Mouse (Mus musculus) CH12.LX (cell line): ENCODE measurements at regions not wholly inside any gene's neighbourhood (a gene's known extent, or its start where the extent isn't known, plus 50 kb on each side); places are given as distances from the start of the nearest gene placed in this dataset.

ENCODE experiments used
- DNase-seq: peaks from one replicate; pipeline ENCODE4 v3.0.0-alpha.2; 2013; ENCODE audit errors: extremely low read depth
- H3K27ac ChIP-seq: 2 replicates; pipeline ENCODE4 v1.5.1; 2012; ENCODE audit warnings: low read depth, mild to moderate bottlenecking, control low read depth, moderate library complexity; ENCODE audit not compliant: insufficient read depth
- H3K27me3 ChIP-seq: replicated peaks from 2 replicates; pipeline ENCODE3; 2012; ENCODE audit warnings: inconsistent platforms
- H3K36me3 ChIP-seq, 2 experiments: replicated peaks in 1 of 2; 2 replicates each; pipeline versions ENCODE3 to v1.6.1; 2012; ENCODE audit warnings: inconsistent platforms in 1 of 2, low read length in 1 of 2, mild to moderate bottlenecking in 1 of 2, mixed read lengths in 1 of 2, moderate library complexity in 1 of 2; ENCODE audit not compliant: control insufficient read depth in 1 of 2, insufficient read depth in 1 of 2
- H3K4me1 ChIP-seq, 2 experiments: 2 replicates each; pipeline ENCODE4 v1.6.1; 2012; ENCODE audit warnings: inconsistent platforms in 1 of 2, moderate library complexity in 1 of 2; ENCODE audit not compliant: insufficient read depth in 2 of 2, control insufficient read depth in 1 of 2
- H3K4me2 ChIP-seq: 2 replicates; pipeline ENCODE4 v1.6.1; 2012; ENCODE audit warnings: low read depth, mild to moderate bottlenecking, control low read depth; ENCODE audit not compliant: poor library complexity, insufficient read depth, severe bottlenecking
- H3K4me3 ChIP-seq, 3 experiments: fragments of 150-350 bp in 1 of 3; sonication (generic) in 1 of 3; replicated peaks in 1 of 3; 2 replicates each; pipeline versions ENCODE3 to v1.5.1; 2011 to 2012; ENCODE audit warnings: low read depth in 2 of 3, low read length in 2 of 3, mild to moderate bottlenecking in 2 of 3, moderate library complexity in 2 of 3, control low read depth in 1 of 3, improper control_type of control experiment in 1 of 3, inconsistent platforms in 1 of 3, mixed read lengths in 1 of 3; ENCODE audit not compliant: poor library complexity in 1 of 3
- H3K79me2 ChIP-seq: replicated peaks from 2 replicates; pipeline ENCODE4 v1.6.1; 2012; ENCODE audit warnings: mild to moderate bottlenecking, moderate library complexity; ENCODE audit not compliant: control insufficient read depth, poor library complexity, insufficient read depth, severe bottlenecking; ENCODE audit errors: extremely low read depth
- H3K9ac ChIP-seq: 2 replicates; pipeline ENCODE4 v1.6.1; 2012; ENCODE audit warnings: low read depth, mild to moderate bottlenecking, control low read depth, moderate library complexity; ENCODE audit not compliant: insufficient read depth
- H3K9me3 ChIP-seq: replicated peaks from 2 replicates; pipeline ENCODE3; 2012; ENCODE audit warnings: low read length, inconsistent platforms, mixed read lengths
- CHD1 ChIP-seq: IDR thresholded peaks from 2 replicates; pipeline ENCODE4 v1.6.1; 2012; ENCODE audit warnings: low read depth, low read length, improper control_type of control experiment, inconsistent platforms
- CTCF ChIP-seq, 2 experiments: IDR thresholded peaks in 1 of 2; conservative IDR thresholded peaks in 1 of 2; 2 replicates each; pipeline ENCODE4 v1.5.1; 2011 to 2012; ENCODE audit warnings: low read depth in 2 of 2, low read length in 2 of 2, improper control_type of control experiment in 1 of 2, inconsistent platforms in 1 of 2, mild to moderate bottlenecking in 1 of 2, moderate library complexity in 1 of 2
- EP300 ChIP-seq: IDR thresholded peaks from 2 replicates; pipeline ENCODE4 v1.6.1; 2011; ENCODE audit warnings: low read length, improper control_type of control experiment
- ETS1 ChIP-seq: conservative IDR thresholded peaks from 2 replicates; pipeline ENCODE4 v1.6.1; 2012; ENCODE audit warnings: low read depth, mild to moderate bottlenecking, inconsistent platforms, low read length, improper control_type of control experiment, moderate library complexity
- GABPA ChIP-seq: IDR thresholded peaks from 2 replicates; pipeline ENCODE4 v1.6.1; 2012; ENCODE audit warnings: low read depth, low read length, improper control_type of control experiment, inconsistent platforms; ENCODE audit not compliant: insufficient replicate concordance
- HCFC1 ChIP-seq: IDR thresholded peaks from 2 replicates; pipeline ENCODE4 v1.6.1; 2012; ENCODE audit warnings: low read depth, mild to moderate bottlenecking, inconsistent platforms, low read length, improper control_type of control experiment
- KAT2A ChIP-seq: IDR thresholded peaks from 2 replicates; pipeline ENCODE4 v1.6.1; 2012; ENCODE audit warnings: low read length, improper control_type of control experiment, inconsistent platforms; ENCODE audit not compliant: insufficient replicate concordance
- MAX ChIP-seq: IDR thresholded peaks from 2 replicates; pipeline ENCODE4 v1.6.1; 2011; ENCODE audit warnings: low read length, improper control_type of control experiment
- MXI1 ChIP-seq: IDR thresholded peaks from 2 replicates; pipeline ENCODE4 v1.6.1; 2011; ENCODE audit warnings: mild to moderate bottlenecking, low read depth, low read length, improper control_type of control experiment
- NELFE ChIP-seq: IDR thresholded peaks from 2 replicates; pipeline ENCODE4 v1.6.1; 2011; ENCODE audit warnings: low read depth, low read length, improper control_type of control experiment
- PAX5 ChIP-seq: IDR thresholded peaks from 2 replicates; pipeline ENCODE4 v1.6.1; 2012; ENCODE audit warnings: low read length, inconsistent platforms, mixed read lengths
- POLR2A ChIP-seq: IDR thresholded peaks from 2 replicates; pipeline ENCODE4 v1.6.1; 2011; ENCODE audit warnings: low read depth, mild to moderate bottlenecking, improper control_type of control experiment, low read length
- RCOR1 ChIP-seq: conservative IDR thresholded peaks from 2 replicates; pipeline ENCODE4 v1.6.1; 2012; ENCODE audit warnings: low read depth, mild to moderate bottlenecking, inconsistent platforms, low read length, improper control_type of control experiment
- SMC3 ChIP-seq: IDR thresholded peaks from 2 replicates; pipeline ENCODE4 v1.6.1; 2011; ENCODE audit warnings: low read depth, low read length, improper control_type of control experiment
- TBP ChIP-seq: conservative IDR thresholded peaks from 2 replicates; pipeline ENCODE4 v1.6.1; 2011; ENCODE audit warnings: low read depth, low read length, improper control_type of control experiment
- TCF12 ChIP-seq: IDR thresholded peaks from 2 replicates; pipeline ENCODE4 v1.6.1; 2014; ENCODE audit warnings: low read depth, mild to moderate bottlenecking, inconsistent platforms, low read length, improper control_type of control experiment
- USF2 ChIP-seq: conservative IDR thresholded peaks from 2 replicates; pipeline ENCODE4 v1.6.1; 2011; ENCODE audit warnings: low read depth, low read length, improper control_type of control experiment
- ZMIZ1 ChIP-seq: IDR thresholded peaks from 2 replicates; pipeline ENCODE4 v1.6.1; 2012; ENCODE audit warnings: low read depth, mild to moderate bottlenecking, inconsistent platforms, low read length, improper control_type of control experiment
- ZNF384 ChIP-seq: IDR thresholded peaks from 2 replicates; pipeline ENCODE4 v1.6.1; 2012; ENCODE audit warnings: low read depth, low read length, improper control_type of control experiment, inconsistent platforms
- dilution Hi-C: fragments of 300-500 bp; cut with MboI; formaldehyde crosslinking; loops from 2 replicates; pipeline ENCODE4 v1.14.3; 2020; ENCODE audit warnings: low sequenced_read_pairs; ENCODE audit not compliant: extremely low pct_unique_long_range_greater_than_20kb, extremely low pct_ligation_motif_present
- in situ Hi-C: fragments of 300-500 bp; cut with MboI; formaldehyde crosslinking; loops from 3 replicates; pipeline ENCODE4 v1.14.3; 2019; ENCODE audit warnings: low sequenced_read_pairs, low pct_ligation_motif_present, low pct_unique_long_range_greater_than_20kb, mixed read lengths

DNA sequence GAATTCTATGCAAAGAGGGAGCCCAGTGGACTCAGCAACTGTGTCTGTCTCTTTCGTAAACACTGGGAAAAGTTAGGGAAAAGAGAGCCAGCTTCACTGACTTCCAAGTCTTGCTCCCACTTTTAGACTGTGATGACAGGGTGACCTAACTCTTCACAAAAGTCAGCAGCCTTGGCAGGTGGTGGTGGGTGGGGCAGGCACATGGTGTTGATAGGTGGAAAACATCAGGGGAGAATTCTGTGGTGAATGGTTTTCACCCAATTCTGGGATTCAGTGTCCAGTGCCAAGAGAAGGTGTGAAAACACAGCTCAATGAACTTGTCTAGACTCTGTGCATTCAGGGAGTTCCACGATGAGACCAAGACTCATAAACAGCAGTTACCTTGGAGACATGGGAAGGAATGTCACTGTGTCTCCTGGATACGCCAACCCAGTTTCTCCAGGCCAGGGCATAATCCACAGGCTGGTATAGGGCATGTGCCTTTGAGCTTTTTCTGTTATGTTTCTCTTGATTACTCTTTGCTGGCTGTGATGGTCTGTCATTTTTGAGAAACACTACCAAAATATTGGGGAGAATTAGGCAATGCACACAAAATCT is 238.9 kb upstream of the Ednra start:
- H3K9ac ChIP-seq, result no peak overlapping the region
- dilution Hi-C loops, result no loop called here
- H3K4me1 ChIP-seq, result peaks cover 0 to 5% of the 10 kb centered on the region in 2 experiments; a peak in 2 of 4 replicates
- H3K79me2 ChIP-seq, result no peaks in the 10 kb centered on the region
- H3K9me3 ChIP-seq, result no peaks in the 10 kb centered on the region
- DNase-seq, result no peak
- in situ Hi-C loops, result no loop called here
- no peak for TF ChIP-seq ETS1
- no peak for TF ChIP-seq EP300
- no peak for TF ChIP-seq GABPA
- no peak for TF ChIP-seq PAX5
- TF ChIP-seq TBP, result no peak
- no peak for TF ChIP-seq USF2
- TF ChIP-seq POLR2A, result no peak
- no peak overlapping the region for H3K4me2 ChIP-seq
- no peak overlapping the region for H3K4me3 ChIP-seq
- H3K27ac ChIP-seq, result no peak overlapping the region
- no peaks in the 10 kb centered on the region for H3K36me3 ChIP-seq
- no peaks in the 10 kb centered on the region for H3K27me3 ChIP-seq

DNA sequence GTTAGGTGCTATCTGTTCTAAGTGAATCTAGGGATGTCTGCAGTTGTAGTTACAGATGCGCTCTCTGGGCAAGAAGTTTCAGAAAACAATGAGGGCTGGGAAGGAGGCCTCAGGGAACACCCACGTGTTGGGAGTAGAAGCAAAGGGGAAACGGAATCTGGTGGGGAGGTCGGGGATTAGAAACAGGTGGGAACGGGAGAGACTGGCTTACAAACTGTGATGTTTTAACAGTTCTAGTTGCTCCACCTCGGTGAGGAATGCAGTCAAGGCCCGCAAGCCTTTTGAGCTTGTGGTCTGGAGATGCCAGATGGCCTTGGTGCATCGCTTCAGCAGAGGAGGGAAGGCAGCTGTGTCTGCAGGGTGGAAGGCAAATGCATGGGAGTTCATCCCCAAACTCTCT is 242.7 kb upstream of the Ttc29 start:
- DNase-seq, result no peak
- TF ChIP-seq ZNF384, result no peak
- TF ChIP-seq MAX, result no peak
- no peak for TF ChIP-seq CTCF (conservative IDR thresholded peaks at IDR 0.05 in 1 of 2, IDR thresholded peaks at IDR 0.05 in 1 of 2; ENCODE audit: low read depth in 2 of 2, low read length in 2 of 2)
- no peak for TF ChIP-seq KAT2A
- no peak for TF ChIP-seq CHD1
- no peak for TF ChIP-seq NELFE
- TF ChIP-seq TBP, result no peak
- no peak for TF ChIP-seq GABPA
- no peak for TF ChIP-seq ZMIZ1
- TF ChIP-seq TCF12, result no peak
- TF ChIP-seq, all 38 proteins: peak for 0
- Histone ChIP-seq H3K9me3 (no peaks in the 10 kb centered on the region), H3K4me1 (no peaks in the 10 kb centered on the region), H3K79me2 (no peaks in the 10 kb centered on the region), H3K4me3 (no peak overlapping the region), H3K9ac (no peak overlapping the region), H3K4me2 (no peak overlapping the region), H3K27ac (no peak overlapping the region), H3K36me3 (no peaks in the 10 kb centered on the region), H3K27me3 (no peaks in the 10 kb centered on the region)
- in situ Hi-C loops (no loop called here), dilution Hi-C loops (no loop called here)

- in situ Hi-C loops, result no loop called here
- H3K27me3 ChIP-seq, result no peaks in the 10 kb centered on the region
- no peaks in the 10 kb centered on the region for H3K9me3 ChIP-seq
- no peak overlapping the region for H3K9ac ChIP-seq
- no peak overlapping the region for H3K4me3 ChIP-seq
- H3K4me2 ChIP-seq, result no peak overlapping the region
- H3K79me2 ChIP-seq, result no peaks in the 10 kb centered on the region
- no peak for TF ChIP-seq HCFC1
- no peak for TF ChIP-seq RCOR1
- no peak for TF ChIP-seq MXI1
- TF ChIP-seq SMC3, result no peak
- H3K4me1 ChIP-seq, result no peaks in the 10 kb centered on the region
- no peak for DNase-seq
- dilution Hi-C loops, result no loop called here
- no peak overlapping the region for H3K27ac ChIP-seq
- no peaks in the 10 kb centered on the region for H3K36me3 ChIP-seq
Measured at GRCm38 (mm10) chr8:77973714-77974113, 239.4 kb upstream of the Ttc29 start.
